Mouse (Mus musculus): ENCODE data around the gene Nkg7.

GRCm38 (mm10) chr7:43470373-43470772 is 33.5 kb downstream of the Nkg7 start:
- TF ChIP-seq CTCF (IDR thresholded peaks at IDR 0.05; ENCODE audit: borderline replicate concordance, extremely low read depth, insufficient read depth, insufficient read length) (peak; percentile 72), POLR2A (IDR thresholded peaks at IDR 0.05; ENCODE audit: borderline replicate concordance, extremely low read depth, insufficient read depth, insufficient read length, poor library complexity, severe bottlenecking) (no peak)

Measured in brain, embryonic 14.5 days (tissue).